Mouse (Mus musculus) lung, adult 2 months (tissue): Measurements from ENCODE around the gene Hspb1.

Source experiments
- CTCF ChIP-seq: fragments of 200-500 bp; IDR thresholded peaks from 2 replicates; pipeline ENCODE4 v1.5.1; 2011; ENCODE audit warnings: mild to moderate bottlenecking, low read length, control low read depth; ENCODE audit not compliant: insufficient read depth
- POLR2A ChIP-seq: fragments of 200-500 bp; IDR thresholded peaks from 2 replicates; pipeline ENCODE4 v1.6.1; 2011; ENCODE audit warnings: low read depth, mild to moderate bottlenecking, control low read depth, low read length, borderline replicate concordance; ENCODE audit errors: extremely low read depth

DNA sequence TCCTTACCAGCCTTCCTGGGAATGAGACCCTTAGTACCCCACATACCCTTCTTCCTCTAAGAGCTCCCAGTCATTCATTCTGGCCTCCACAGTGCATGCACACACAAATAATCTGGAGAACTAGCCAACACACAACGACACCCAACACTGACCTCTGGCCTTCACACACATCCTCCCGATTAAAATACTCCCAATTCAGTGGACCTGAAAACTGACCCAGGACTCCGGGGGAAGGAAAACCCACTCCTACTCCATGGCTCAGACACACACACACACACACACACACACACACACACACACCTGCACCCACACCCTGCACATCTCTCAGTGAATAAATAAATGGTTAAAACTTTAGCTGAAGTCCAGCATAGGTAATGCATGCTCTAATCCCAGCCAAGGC is 32.2 kb downstream of the Hspb1 start:
- TF ChIP-seq CTCF (no peak), POLR2A (no peak)
